Mouse (Mus musculus) frontal cortex, postnatal 14 days (tissue): ENCODE measurements at regions not wholly inside any gene's neighbourhood (a gene's known extent, or its start where the extent isn't known, plus 50 kb on each side); places are given as distances from the start of the nearest gene placed in this dataset.

Experiments
- DNase-seq, 2 experiments: peaks; one replicate each; pipeline ENCODE4 v3.0.0; 2022; ENCODE audit warnings: low spot score in 2 of 2

GRCm38 (mm10) chr4:134990651-134991050 lies 60.0 kb downstream of the Syf2 start:
- no peak for DNase-seq

GRCm38 (mm10) chr4:134993526-134994122 lies 62.9 kb downstream of the Syf2 start:
- DNase-seq, result no peak

GRCm38 (mm10) chr4:134994205-134994604 lies 63.5 kb downstream of the Syf2 start:
- DNase-seq, result no peak

GRCm38 (mm10) chr4:134994648-134995047 lies 64.0 kb downstream of the Syf2 start:
- DNase-seq, result no peak

GRCm38 (mm10) chr4:134995052-134995451 lies 64.4 kb downstream of the Syf2 start:
- no peak for DNase-seq

- no peak for DNase-seq
Measured at GRCm38 (mm10) chr4:134996121-134996520, 65.4 kb downstream of the Syf2 start.

- DNase-seq, result no peak
Measured at GRCm38 (mm10) chr4:134997461-134998434, 67.0 kb downstream of the Syf2 start.

- DNase-seq, result no peak
Measured at GRCm38 (mm10) chr4:134998928-134999658, 68.4 kb downstream of the Syf2 start.

GRCm38 (mm10) chr4:135002091-135002925 lies 71.6 kb downstream of the Syf2 start:
- no peak for DNase-seq

- DNase-seq, result no peak
Measured at GRCm38 (mm10) chr4:135011365-135011764, 80.7 kb downstream of the Syf2 start.

GRCm38 (mm10) chr4:135012945-135013344 lies 82.2 kb downstream of the Syf2 start:
- DNase-seq, result no peak

- DNase-seq, result no peak
Measured at GRCm38 (mm10) chr4:135013932-135014331, 83.2 kb downstream of the Syf2 start.

- peak in 1 of 2 experiments; percentile 40 for DNase-seq
Measured at GRCm38 (mm10) chr4:135018018-135018417, 87.3 kb downstream of the Syf2 start.

- no peak for DNase-seq
Measured at GRCm38 (mm10) chr4:135019120-135019519, 88.4 kb downstream of the Syf2 start.

GRCm38 (mm10) chr4:135020262-135020991 lies 89.7 kb downstream of the Syf2 start:
- DNase-seq, result no peak

- DNase-seq, result no peak
Measured at GRCm38 (mm10) chr4:135023200-135023599, 92.5 kb downstream of the Syf2 start.

GRCm38 (mm10) chr4:135025802-135026201 lies 94.7 kb upstream of the Runx3 start:
- no peak for DNase-seq

- DNase-seq, result no peak
Measured at GRCm38 (mm10) chr4:135027136-135027535, 93.3 kb upstream of the Runx3 start.

- no peak for DNase-seq
Measured at GRCm38 (mm10) chr4:135029723-135030122, 90.7 kb upstream of the Runx3 start.

- peak; percentile 22 to 34 for DNase-seq
Measured at GRCm38 (mm10) chr4:135032461-135032860, 88.0 kb upstream of the Runx3 start.

- DNase-seq, result no peak
Measured at GRCm38 (mm10) chr4:135033302-135033701, 87.2 kb upstream of the Runx3 start.
